Mouse (Mus musculus): Measurements from ENCODE around the gene Hebp1. TPM values are rescaled to one million over a fixed set of nuclear protein-coding genes. Genes with fewer than 3 reads are reported as not detected.

The Hebp1 gene
- polyA plus RNA-seq (2015; fragmentation: Nextera tagmentation; extraction: Ambion mirVana) = 45.1 and 58.0 TPM in 2 replicates

DNA sequence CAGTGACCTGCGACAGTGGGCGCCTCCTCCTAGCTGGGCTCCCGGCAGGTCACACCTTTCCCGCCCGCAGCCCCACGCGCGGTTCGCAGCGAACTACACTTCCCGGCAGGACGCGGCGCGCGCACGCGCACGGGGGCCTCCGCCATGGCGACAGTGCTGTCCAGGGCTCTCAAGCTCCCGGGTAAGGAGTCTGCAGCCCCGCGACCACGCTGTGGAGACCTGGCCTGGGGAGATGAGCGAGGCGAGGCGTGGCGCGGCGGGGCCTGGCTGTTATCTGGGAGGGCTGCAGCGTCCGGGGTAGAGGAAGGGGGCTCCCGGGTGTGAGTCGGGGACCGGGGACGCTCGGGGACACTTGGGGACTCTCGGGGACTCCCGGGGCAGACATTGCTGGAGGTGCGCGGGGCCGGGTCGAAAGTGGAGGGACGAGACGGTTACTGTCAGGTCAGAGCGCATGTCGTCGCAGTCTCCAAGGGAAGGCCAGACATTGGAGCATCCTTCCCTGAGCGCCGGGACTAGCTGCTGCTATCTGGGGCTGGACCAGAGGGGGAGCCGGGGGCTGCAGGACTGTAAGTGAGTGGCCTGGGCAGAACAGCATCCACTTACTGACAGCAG lies at the start of gene Hebp1, which contains the start of gene Fam234b:
TSS of gene Hebp1 (minus strand) at position 102 of the 612 bp plus-strand sequence.
TSS of gene Fam234b (plus strand) at position 57 of the 612 bp plus-strand sequence.
- H3K27ac ChIP-seq = peak within 1 kb of the TSS; percentile 80; the same call in 1 of the 2 replicates
- peak within 1 kb of the TSS; percentile 76 for H3K9ac ChIP-seq
- H3K27me3 ChIP-seq (replicated peaks) = no peaks in the 10 kb centered on the region
- no peaks in the 10 kb centered on the region for H3K36me3 ChIP-seq
- WGBS = under 1% methylated on average over 52 of the region's 52 CpGs
- peak; percentile 80 for ATAC-seq
- no peaks in the 10 kb centered on the region for H3K9me3 ChIP-seq
- peak within 1 kb of the TSS; percentile 80 for H3K4me3 ChIP-seq (replicated peaks)
- peak within 1 kb of the TSS; percentile 92 for H3K4me2 ChIP-seq (replicated peaks)
- H3K4me1 ChIP-seq (replicated peaks) = 0 out of 2 replicates have a peak, but pooled peaks cover 10% of the 10 kb centered on the region

DNA sequence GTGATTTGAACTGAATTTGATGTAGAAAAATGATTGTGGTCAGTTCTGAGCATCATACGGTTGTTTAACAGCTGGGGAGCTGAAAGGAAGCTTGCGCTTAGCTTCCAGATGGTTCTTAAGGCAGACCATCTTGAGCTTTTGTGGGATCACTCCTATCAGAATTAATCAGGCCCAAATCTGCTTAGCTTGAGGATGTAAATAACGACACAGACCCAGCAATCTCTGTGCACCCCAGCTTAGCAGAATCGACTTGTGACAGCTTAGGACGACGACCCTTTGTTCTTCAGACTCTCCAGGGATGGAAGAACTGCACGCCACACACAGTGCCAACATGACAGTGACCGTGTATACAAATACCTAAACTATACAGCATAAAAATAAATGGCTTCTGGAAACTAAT lies 47.8 kb upstream of the Hebp1 start:
- WGBS = 76% methylated on average over 8 of the region's 8 CpGs

GRCm38 (mm10) chr6:135240361-135240760 lies 42.5 kb upstream of the Hebp1 start:
- no peak overlapping the region for H3K4me2 ChIP-seq (replicated peaks)
- no peaks in the 10 kb centered on the region for H3K36me3 ChIP-seq
- no peak for ATAC-seq
- H3K4me3 ChIP-seq (replicated peaks) = no peak overlapping the region
- 94% methylated on average over 8 of the region's 8 CpGs for WGBS
- no peak overlapping the region for H3K9ac ChIP-seq
- H3K27me3 ChIP-seq (replicated peaks) = no peaks in the 10 kb centered on the region
- no peaks in the 10 kb centered on the region for H3K9me3 ChIP-seq
- H3K4me1 ChIP-seq (replicated peaks) = no peaks in the 10 kb centered on the region
- no peak overlapping the region for H3K27ac ChIP-seq

More for the DNA sequence above, 47.8 kb upstream of the Hebp1 start:
- Histone ChIP-seq H3K4me1 (replicated peaks) (0 out of 2 replicates have a peak, but pooled peaks cover 6% of the 10 kb centered on the region), H3K27ac (no peak overlapping the region), H3K27me3 (replicated peaks) (no peaks in the 10 kb centered on the region), H3K9me3 (no peaks in the 10 kb centered on the region), H3K4me2 (replicated peaks) (no peak overlapping the region), H3K36me3 (no peaks in the 10 kb centered on the region), H3K9ac (no peak overlapping the region), H3K4me3 (replicated peaks) (no peak overlapping the region)
- ATAC-seq = no peak

DNA sequence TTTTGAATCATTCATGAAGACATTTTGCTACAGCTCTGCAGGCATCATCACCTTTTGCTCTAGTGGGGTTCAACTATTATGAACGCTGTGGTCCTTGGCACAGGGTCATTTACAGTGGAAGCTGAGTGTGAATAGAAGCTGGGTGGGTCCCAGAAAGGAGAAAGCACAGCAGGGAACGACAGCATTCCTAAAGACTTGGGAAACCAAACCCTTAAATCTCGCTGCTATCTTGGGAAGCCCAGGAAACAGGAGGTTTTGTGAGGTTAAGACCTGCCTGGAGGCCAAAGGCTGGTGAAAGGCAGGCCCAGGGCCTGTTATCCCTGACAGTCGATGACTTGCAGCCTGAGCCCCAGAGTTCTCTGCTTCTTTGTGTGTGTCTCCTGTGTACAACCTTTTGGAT lies 40.4 kb upstream of the Hebp1 start:
- no peak for ATAC-seq
- Histone ChIP-seq H3K4me2 (replicated peaks) (no peak overlapping the region), H3K4me3 (replicated peaks) (no peak overlapping the region), H3K9me3 (no peaks in the 10 kb centered on the region), H3K36me3 (peaks cover 4% of the 10 kb centered on the region; the same call in 1 of the 2 replicates), H3K27ac (no peak overlapping the region), H3K27me3 (replicated peaks) (no peaks in the 10 kb centered on the region), H3K4me1 (replicated peaks) (no peaks in the 10 kb centered on the region), H3K9ac (no peak overlapping the region)
- WGBS = 56% methylated on average over 4 of the region's 4 CpGs

GRCm38 (mm10) chr6:135237326-135237725 lies 39.5 kb upstream of the Hebp1 start:
- no peak overlapping the region for H3K9ac ChIP-seq
- H3K36me3 ChIP-seq = peaks cover 4% of the 10 kb centered on the region; the same call in 1 of the 2 replicates
- H3K27ac ChIP-seq = no peak overlapping the region
- H3K4me3 ChIP-seq (replicated peaks) = no peak overlapping the region
- H3K4me2 ChIP-seq (replicated peaks) = no peak overlapping the region
- H3K9me3 ChIP-seq = no peaks in the 10 kb centered on the region
- WGBS = 68% methylated on average over 14 of the region's 14 CpGs
- H3K27me3 ChIP-seq (replicated peaks) = no peaks in the 10 kb centered on the region
- no peaks in the 10 kb centered on the region for H3K4me1 ChIP-seq (replicated peaks)
- peak; percentile 44; the same call in 1 of the 2 replicates for ATAC-seq

DNA sequence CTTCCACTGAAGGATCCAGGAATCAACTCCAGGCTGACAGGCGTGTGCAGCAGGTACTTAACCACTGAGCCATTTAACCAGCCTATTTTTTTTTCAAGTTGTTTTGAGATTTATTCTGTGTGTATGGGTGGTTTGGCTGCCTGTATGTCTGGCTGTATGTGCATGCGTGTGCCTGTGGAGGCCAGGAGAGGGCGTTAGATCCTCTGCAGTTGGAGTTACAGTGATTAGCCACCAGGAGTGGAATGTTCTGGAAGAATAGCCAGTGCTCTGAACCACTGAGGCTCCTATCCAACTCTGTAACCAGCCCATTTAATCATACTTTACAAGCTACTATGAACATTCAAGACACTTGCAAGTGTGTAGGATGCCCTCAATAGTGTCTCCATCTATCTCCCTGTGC lies 38.8 kb upstream of the Hebp1 start:
- peaks cover 7% of the 10 kb centered on the region; the same call in 1 of the 2 replicates for H3K36me3 ChIP-seq
- no peaks in the 10 kb centered on the region for H3K27me3 ChIP-seq (replicated peaks)
- no peak overlapping the region for H3K4me2 ChIP-seq (replicated peaks)
- WGBS = 86% methylated on average over 3 of the region's 3 CpGs
- H3K9me3 ChIP-seq = no peaks in the 10 kb centered on the region
- H3K9ac ChIP-seq = no peak overlapping the region
- no peak overlapping the region for H3K4me3 ChIP-seq (replicated peaks)
- no peak for ATAC-seq
- no peak overlapping the region for H3K27ac ChIP-seq
- H3K4me1 ChIP-seq (replicated peaks) = no peaks in the 10 kb centered on the region

- H3K4me3 ChIP-seq (replicated peaks) = no peak overlapping the region
- no peak overlapping the region for H3K27ac ChIP-seq
- WGBS = 76% methylated on average over 3 of the region's 3 CpGs
- H3K4me1 ChIP-seq (replicated peaks) = no peaks in the 10 kb centered on the region
- no peak for ATAC-seq
- no peak overlapping the region for H3K4me2 ChIP-seq (replicated peaks)
- no peaks in the 10 kb centered on the region for H3K9me3 ChIP-seq
- peaks cover 7% of the 10 kb centered on the region; the same call in 1 of the 2 replicates for H3K36me3 ChIP-seq
- H3K27me3 ChIP-seq (replicated peaks) = no peaks in the 10 kb centered on the region
- H3K9ac ChIP-seq = no peak overlapping the region
Observed at GRCm38 (mm10) chr6:135235742-135236141, 37.9 kb upstream of the Hebp1 start.

GRCm38 (mm10) chr6:135232443-135233182 lies 34.8 kb upstream of the Hebp1 start:
- Histone ChIP-seq H3K4me2 (replicated peaks) (no peak overlapping the region), H3K4me1 (replicated peaks) (no peaks in the 10 kb centered on the region), H3K27me3 (replicated peaks) (no peaks in the 10 kb centered on the region), H3K36me3 (peaks cover 10% of the 10 kb centered on the region; the same call in 1 of the 2 replicates), H3K9ac (no peak overlapping the region), H3K4me3 (replicated peaks) (no peak overlapping the region), H3K27ac (no peak overlapping the region), H3K9me3 (no peaks in the 10 kb centered on the region)
- no peak for ATAC-seq
- 78% methylated on average over 12 of the region's 12 CpGs for WGBS

DNA sequence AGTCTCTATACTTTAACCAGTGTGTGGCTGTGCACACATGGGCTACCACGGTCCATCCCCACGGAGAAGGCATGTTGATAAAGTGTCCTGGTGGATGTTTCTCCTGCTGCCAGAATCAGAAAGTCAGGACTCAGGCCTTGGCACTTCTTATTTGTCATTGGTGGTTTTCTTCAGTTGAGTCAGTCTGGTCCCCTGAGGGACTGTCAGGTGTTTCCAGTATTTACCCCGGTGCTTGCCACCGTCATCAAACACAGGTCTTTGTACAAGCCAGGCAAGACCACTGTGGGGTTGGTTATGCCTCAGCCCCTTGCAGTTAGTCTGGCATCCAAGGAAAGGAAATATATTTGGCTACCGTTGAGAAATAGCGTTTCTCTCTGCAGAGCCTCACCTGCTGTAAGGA lies 32.8 kb upstream of the Hebp1 start:
- peaks cover 18% of the 10 kb centered on the region; the same call in 1 of the 2 replicates for H3K36me3 ChIP-seq
- 92% methylated on average over 6 of the region's 6 CpGs for WGBS
- no peak for ATAC-seq

DNA sequence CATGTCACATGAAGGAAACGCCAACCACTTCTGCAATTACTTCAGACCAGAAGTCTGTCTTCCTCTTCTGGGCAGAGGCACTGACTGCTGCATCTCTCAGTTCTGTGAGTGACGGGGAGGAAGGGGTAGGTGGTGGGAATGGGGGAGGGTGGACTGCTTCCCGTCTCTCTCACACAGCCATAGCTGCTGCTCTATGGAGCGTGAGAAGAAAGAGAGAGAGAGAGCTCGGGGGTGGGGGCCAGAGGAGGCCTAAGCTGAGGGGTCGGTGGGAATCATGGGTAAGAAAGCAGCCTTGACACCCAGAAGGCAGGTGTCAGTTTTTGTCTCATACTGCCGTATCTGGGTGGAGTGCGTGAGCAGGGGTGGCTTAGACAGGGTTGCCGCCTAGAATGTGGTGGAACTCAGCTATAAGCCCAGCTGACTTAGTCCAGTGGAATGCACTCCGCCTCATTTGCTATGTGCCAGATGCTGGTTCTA lies 30.7 kb upstream of the Hebp1 start:
- no peak for ATAC-seq
- Histone ChIP-seq H3K27ac (no peak overlapping the region), H3K4me1 (replicated peaks) (no peaks in the 10 kb centered on the region), H3K36me3 (peaks cover 20% of the 10 kb centered on the region), H3K9ac (no peak overlapping the region), H3K27me3 (replicated peaks) (no peaks in the 10 kb centered on the region), H3K4me3 (replicated peaks) (no peak overlapping the region), H3K9me3 (no peaks in the 10 kb centered on the region), H3K4me2 (replicated peaks) (no peak overlapping the region)
- 73% methylated on average over 10 of the region's 10 CpGs for WGBS

More for the DNA sequence above, 32.8 kb upstream of the Hebp1 start:
- Histone ChIP-seq H3K27ac (no peak overlapping the region), H3K4me3 (replicated peaks) (no peak overlapping the region), H3K27me3 (replicated peaks) (no peaks in the 10 kb centered on the region), H3K4me2 (replicated peaks) (no peak overlapping the region), H3K9me3 (no peaks in the 10 kb centered on the region), H3K9ac (no peak overlapping the region), H3K4me1 (replicated peaks) (no peaks in the 10 kb centered on the region)

- H3K36me3 ChIP-seq = peaks cover 14% of the 10 kb centered on the region
Observed at GRCm38 (mm10) chr6:135223786-135224416, 26.1 kb upstream of the Hebp1 start.

GRCm38 (mm10) chr6:135219916-135220315 lies 22.1 kb upstream of the Hebp1 start:
- H3K4me1 ChIP-seq (replicated peaks) = no peaks in the 10 kb centered on the region
- 88% methylated on average over 5 of the region's 5 CpGs for WGBS

More at GRCm38 (mm10) chr6:135223786-135224416, 26.1 kb upstream of the Hebp1 start:
- H3K9me3 ChIP-seq = no peaks in the 10 kb centered on the region
- 59% methylated on average over 6 of the region's 6 CpGs for WGBS
- no peaks in the 10 kb centered on the region for H3K4me1 ChIP-seq (replicated peaks)
- no peak for ATAC-seq
- no peak overlapping the region for H3K9ac ChIP-seq
- H3K27ac ChIP-seq = no peak overlapping the region
- no peak overlapping the region for H3K4me2 ChIP-seq (replicated peaks)
- no peaks in the 10 kb centered on the region for H3K27me3 ChIP-seq (replicated peaks)
- H3K4me3 ChIP-seq (replicated peaks) = no peak overlapping the region

More at GRCm38 (mm10) chr6:135219916-135220315, 22.1 kb upstream of the Hebp1 start:
- no peaks in the 10 kb centered on the region for H3K27me3 ChIP-seq (replicated peaks)
- H3K4me3 ChIP-seq (replicated peaks) = no peak overlapping the region
- H3K27ac ChIP-seq = no peak overlapping the region
- no peak overlapping the region for H3K9ac ChIP-seq
- H3K36me3 ChIP-seq = 0 out of 2 replicates have a peak, but pooled peaks cover 3% of the 10 kb centered on the region
- H3K4me2 ChIP-seq (replicated peaks) = no peak overlapping the region
- no peaks in the 10 kb centered on the region for H3K9me3 ChIP-seq
- no peak for ATAC-seq
